Mouse (Mus musculus) embryo, embryonic 10.5 days (tissue): ENCODE measurements around the gene Spem2.
A peak's percentile ranks its signal among the peaks of the same experiment; 100 is the strongest.

Experiments
- DNase-seq: peaks from one replicate; pipeline ENCODE4 v3.0.0-alpha.2; 2015; ENCODE audit warnings: low spot score

Spem2 gene

GRCm38 (mm10) chr11:69835326-69835965 is 17.2 kb upstream of the Spem2 start:
- peak; percentile 76 for DNase-seq

GRCm38 (mm10) chr11:69834001-69834549 is 15.8 kb upstream of the Spem2 start:
- DNase-seq: peak; percentile 35

GRCm38 (mm10) chr11:69833554-69833953 is 15.3 kb upstream of the Spem2 start:
- DNase-seq: no peak

- no peak for DNase-seq
These were observed 10.6 kb upstream of the Spem2 start for GRCm38 (mm10) chr11:69828832-69829231.

- DNase-seq: no peak
These were observed 5.2 kb upstream of the Spem2 start for GRCm38 (mm10) chr11:69823456-69823855.

- DNase-seq: no peak
These were observed 3.8 kb upstream of the Spem2 start, which contains the start of gene Spem1 for GRCm38 (mm10) chr11:69822080-69822479. TSS of gene Spem1 (minus strand) at chr11:69822180.

GRCm38 (mm10) chr11:69818871-69819270 is 606 bp upstream of the Spem2 start:
- DNase-seq: no peak

GRCm38 (mm10) chr11:69816520-69816919 is 1.7 kb downstream of the Spem2 start:
- DNase-seq: no peak

- DNase-seq: no peak
These were observed 3.1 kb downstream of the Spem2 start, which contains the start of gene Gm39566 for GRCm38 (mm10) chr11:69815155-69815554. TSS of gene Gm39566 (minus strand) at chr11:69815298.

GRCm38 (mm10) chr11:69810280-69810679 is 8.0 kb downstream of the Spem2 start:
- no peak for DNase-seq

- no peak for DNase-seq
These were observed 10.6 kb downstream of the Spem2 start for GRCm38 (mm10) chr11:69807641-69808040.

GRCm38 (mm10) chr11:69806378-69806777 is 11.9 kb downstream of the Spem2 start:
- no peak for DNase-seq

- DNase-seq: peak; percentile 22
These were observed 13.0 kb downstream of the Spem2 start, which contains the start of gene Tmem102 for GRCm38 (mm10) chr11:69804972-69805909. TSS of gene Tmem102 (minus strand) at chr11:69805624.

GRCm38 (mm10) chr11:69804652-69804940 is 13.7 kb downstream of the Spem2 start:
- DNase-seq: peak; percentile 26

GRCm38 (mm10) chr11:69803786-69804651 is 14.2 kb downstream of the Spem2 start:
- peak; percentile 80 for DNase-seq

GRCm38 (mm10) chr11:69803328-69803727 is 14.9 kb downstream of the Spem2 start:
- DNase-seq: no peak

- DNase-seq: peak; percentile 83
These were observed 15.6 kb downstream of the Spem2 start for GRCm38 (mm10) chr11:69802648-69803105.

- DNase-seq: peak; percentile 11
These were observed 16.8 kb downstream of the Spem2 start, which contains the start of gene Fgf11 for GRCm38 (mm10) chr11:69801379-69801977. TSS of gene Fgf11 (minus strand) at chr11:69801857.

GRCm38 (mm10) chr11:69800392-69801197 is 17.7 kb downstream of the Spem2 start:
- DNase-seq: peak; percentile 85

- DNase-seq: no peak
These were observed 18.2 kb downstream of the Spem2 start for GRCm38 (mm10) chr11:69800138-69800391.
